Mouse (Mus musculus): ENCODE results near the gene Ropn1l.
A peak's percentile ranks its signal among the peaks of the same experiment; 100 is the strongest.

The Ropn1l gene

GRCm38 (mm10) chr15:31442698-31443097 lies 10.8 kb downstream of the Ropn1l start:
- DNase-seq: no peak

- DNase-seq: no peak
These were observed 11.5 kb downstream of the Ropn1l start for GRCm38 (mm10) chr15:31441996-31442395.

DNA sequence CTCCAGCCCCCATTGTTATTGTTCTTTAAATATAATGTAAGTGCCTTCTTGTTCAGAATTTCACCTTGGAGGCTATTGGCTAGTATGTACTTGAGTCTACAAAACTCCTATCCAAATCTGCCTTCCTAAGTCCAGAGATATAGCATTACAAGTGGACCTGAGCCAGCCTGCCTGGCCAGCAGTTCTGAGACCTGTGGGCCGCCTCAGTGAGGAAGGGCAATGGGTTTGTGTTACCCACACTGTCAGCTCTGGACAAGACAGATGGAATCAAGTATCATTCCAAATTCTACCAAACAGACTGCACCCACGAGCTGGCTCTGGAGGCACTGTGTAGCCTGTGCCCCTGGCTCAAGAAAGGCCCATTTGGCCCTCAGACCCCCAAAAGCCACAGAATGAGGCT lies 16.7 kb downstream of the Ropn1l start:
- DNase-seq: no peak

DNA sequence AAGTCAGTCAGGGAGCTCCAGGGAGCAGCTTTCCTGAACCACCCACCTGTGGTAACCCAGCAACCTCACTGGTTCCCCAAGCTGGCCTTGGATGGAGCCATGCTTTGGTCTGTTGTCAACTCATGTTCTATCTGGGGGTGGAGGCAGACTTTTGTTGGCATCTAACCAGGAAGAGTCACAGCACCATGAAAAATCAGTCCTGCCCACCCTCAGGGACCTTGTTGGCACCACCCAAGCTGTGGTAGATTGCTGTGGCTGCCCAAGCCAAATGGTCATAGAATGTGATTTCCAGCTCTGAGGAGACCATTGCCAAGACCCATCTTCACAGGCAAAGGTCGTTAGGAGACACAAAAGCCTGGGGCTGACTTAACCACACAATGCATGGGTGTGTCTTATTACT lies 17.5 kb downstream of the Ropn1l start:
- no peak for DNase-seq

DNA sequence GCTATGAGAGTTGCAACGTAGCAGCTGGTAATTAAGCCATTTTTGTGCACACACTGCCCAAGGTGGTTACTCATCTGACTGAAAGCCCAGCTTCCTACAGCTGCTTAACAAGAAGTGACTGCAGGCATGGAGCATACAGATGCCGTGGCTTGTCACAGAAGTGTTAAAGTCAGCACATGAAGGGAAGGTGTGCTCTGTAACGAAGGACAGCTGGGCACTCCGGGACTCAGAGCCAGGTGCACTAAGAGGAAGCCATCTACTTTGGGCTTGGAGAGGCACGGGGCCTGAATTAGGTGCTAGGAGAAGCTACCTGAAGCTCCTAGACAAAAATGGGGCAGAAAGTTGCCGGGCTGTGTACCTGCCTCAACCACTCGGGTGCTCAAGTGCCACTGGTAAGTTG lies 19.8 kb downstream of the Ropn1l start:
- no peak for DNase-seq

DNA sequence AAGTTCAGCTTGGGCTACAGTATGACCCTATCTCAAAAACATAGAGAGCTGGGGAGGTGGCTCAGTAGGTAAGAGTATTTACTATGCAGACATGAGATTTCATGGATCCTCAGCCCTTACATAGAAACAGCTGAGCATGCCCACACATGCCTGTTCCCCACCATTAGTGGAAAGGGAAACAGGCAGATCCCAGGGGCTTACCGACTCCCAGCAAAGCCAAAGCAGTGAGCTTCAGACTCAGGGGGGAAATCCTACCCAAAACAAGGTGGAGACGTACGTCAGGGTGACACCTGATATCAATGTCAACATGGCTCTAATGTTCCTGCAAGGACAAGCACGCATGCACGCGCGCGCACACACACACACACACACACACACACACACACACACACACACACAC lies 21.7 kb downstream of the Ropn1l start:
- DNase-seq: no peak

DNA sequence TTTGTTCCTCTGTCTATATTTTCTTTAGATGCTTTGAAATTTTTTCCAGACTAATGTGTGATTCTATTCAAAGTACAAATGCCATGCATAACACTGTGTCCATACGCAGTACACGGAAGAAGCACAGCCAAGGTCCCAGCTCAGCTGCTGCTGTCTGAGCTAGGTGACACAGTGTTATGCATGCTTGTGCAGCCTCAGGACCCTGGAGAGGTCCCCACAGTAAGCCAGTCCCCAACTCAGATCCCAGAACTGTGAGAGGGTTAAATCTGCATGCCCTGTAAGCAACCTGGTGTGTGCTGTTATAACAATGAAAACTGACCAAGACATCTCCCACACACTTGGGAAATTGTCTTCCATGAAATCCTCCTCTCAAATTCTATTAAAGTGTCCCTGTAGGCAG lies 23.5 kb downstream of the Ropn1l start:
- DNase-seq: no peak

DNA sequence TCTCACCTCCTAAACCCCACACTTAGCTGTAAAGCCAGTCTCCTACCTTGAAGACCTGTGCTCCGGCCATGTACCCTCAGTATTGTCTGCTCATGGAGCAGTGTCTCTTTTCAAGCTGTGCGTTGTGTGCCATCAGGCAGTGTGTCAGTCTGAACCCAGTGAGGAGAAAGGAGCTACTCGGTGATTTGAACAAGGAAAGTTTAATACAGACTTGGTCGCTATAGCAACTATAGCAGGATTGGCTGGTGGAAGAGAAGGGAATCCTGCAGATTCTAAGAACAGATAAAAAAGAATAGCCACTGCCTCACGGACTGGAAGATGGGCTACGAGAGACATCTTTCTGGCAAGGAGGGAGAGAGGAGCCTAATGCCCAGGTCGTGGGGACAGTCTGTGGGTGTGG lies 24.1 kb downstream of the Ropn1l start:
- DNase-seq: no peak

- no peak for DNase-seq
These were observed 25.0 kb downstream of the Ropn1l start for GRCm38 (mm10) chr15:31428571-31428970.

GRCm38 (mm10) chr15:31427390-31427789 lies 26.1 kb downstream of the Ropn1l start:
- no peak for DNase-seq

DNA sequence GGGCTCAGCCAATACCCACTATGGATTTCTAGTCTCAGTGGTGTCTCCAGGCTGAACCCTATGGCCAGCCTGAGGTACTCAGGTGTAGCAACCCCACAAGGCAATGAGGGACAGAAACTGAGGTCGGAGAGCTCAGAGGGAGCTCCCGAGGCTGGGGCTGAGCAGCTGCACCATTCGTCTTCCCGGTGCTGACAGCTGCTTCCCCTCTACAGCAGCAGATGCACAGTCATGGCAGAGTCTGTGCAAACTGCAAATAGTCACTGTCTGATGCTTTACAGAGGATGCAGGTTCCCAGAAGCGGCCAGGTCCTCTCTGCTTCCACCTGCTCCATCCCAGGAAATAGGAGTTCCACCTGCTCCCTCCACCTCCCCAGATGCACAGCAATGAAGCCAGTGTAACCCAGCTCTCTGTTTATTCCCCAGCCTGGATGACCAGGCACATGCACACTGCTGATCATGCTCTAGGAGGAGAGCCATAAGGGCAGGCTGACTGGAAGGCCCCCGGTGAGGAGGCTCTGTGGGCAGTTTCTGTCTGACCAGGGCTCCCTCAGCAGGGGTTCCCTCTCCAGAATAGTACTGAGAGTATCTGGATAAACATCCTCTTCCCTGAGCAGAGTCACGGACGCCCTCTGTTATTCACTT lies 27.4 kb downstream of the Ropn1l start:
- DNase-seq: no peak

GRCm38 (mm10) chr15:31422649-31423369 lies 30.7 kb downstream of the Ropn1l start:
- no peak for DNase-seq

GRCm38 (mm10) chr15:31419037-31419436 lies 34.5 kb downstream of the Ropn1l start:
- DNase-seq: no peak

DNA sequence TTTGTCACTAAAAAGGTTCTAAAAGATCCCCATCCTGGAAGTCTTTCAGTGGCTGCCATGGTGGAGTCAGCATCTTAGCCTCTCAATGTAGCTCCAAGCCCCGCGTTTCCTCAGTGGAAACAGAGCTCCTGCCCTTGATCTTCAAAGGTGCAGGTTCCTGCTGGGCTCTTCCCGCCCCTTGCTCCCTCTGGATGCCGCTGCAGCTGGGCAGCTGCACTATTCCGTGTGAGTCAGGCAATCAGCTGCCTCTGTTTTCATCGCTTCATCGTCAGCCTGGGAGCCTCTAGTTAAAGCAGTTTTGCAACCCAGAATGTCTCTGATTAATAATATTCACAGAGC lies 34.9 kb downstream of the Ropn1l start:
- no peak for DNase-seq

DNA sequence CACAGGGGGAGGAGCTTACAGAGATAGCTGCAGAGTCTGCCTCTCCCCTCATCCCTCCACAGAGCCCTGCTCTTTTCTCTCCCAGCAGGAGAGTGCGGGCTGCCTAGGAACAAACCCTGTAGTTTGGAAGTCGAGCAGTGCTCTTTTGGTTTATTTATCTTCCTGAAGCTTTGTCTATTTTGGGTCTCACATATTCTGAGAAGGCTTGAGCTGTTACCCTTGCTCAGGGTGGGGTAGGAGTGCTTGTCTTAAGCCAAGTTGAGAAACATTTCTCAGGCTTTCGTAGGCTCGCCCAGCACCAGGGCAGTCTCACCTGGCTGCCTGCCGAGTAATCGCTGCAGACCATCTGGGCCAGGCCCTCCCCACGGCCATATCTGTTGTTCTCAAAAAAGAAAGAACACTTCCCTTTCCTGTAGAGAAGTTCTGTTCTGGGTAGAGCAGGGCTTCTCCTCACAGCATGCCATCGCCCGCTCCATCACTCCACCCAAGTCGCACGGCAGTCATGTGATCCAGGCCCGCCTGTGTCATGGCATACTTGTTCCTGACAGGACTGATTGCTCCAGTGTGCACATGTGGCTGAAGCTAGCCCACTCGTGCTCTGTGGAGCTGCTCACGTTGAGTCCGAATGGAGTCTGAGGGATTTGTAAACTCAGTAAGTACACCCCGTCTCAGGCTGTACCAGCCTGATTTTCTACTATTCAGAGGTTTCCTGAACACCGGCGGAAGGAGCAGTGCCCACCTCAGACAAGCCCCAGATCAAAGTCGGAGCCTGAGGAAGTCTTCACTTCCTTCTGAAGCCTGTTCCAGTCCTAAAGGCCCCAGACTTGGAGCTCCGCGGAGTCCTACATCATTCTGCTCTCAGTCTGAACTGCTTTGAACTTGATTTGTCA lies 35.5 kb downstream of the Ropn1l start:
- DNase-seq: peak; percentile 46

GRCm38 (mm10) chr15:31417409-31417795 lies 36.1 kb downstream of the Ropn1l start:
- DNase-seq: no peak

DNA sequence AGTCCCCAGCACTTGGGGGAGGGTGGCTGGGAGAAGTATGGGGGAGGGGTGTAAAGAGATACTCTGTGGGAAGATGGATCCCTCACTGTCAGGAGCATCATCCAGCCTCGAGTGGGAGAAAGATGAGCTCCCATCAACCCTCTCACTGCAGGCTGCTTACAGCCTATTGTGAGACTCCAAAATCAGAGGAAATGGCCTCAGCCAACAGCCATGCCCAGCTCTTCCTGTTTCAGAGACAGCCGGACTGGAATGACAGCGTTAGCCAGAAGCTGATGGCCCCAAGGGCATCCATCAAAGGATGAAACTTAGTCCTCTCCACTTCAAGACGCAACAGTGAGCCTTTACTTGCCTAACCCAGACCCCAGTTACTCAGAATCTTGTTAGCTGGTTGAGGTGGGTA lies 38.4 kb downstream of the Ropn1l start:
- peak; percentile 35 for DNase-seq

GRCm38 (mm10) chr15:31414179-31414898 lies 39.2 kb downstream of the Ropn1l start:
- peak; percentile 81 for DNase-seq

GRCm38 (mm10) chr15:31413662-31414061 lies 39.9 kb downstream of the Ropn1l start:
- DNase-seq: no peak

- peak; percentile 37 for DNase-seq
These were observed 40.6 kb downstream of the Ropn1l start for GRCm38 (mm10) chr15:31412933-31413332.

DNA sequence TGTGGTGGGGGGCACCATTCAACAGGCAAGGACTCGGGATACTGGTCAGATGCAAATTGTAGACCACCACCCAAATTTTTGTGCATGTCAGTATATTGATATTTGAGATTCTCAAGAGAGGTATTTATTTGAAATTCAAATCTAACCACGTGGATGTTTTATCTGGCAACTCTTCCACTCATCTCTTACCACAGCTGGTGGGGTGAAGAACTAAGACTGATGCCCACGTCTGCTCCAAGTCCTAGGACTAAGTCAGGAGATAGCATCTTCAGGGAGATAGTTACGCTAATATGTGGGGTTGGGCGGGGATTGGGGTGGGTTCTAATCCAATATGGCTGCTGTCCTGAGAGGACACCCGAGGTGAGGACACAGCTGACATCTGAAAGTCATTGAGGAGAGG lies 41.1 kb downstream of the Ropn1l start:
- DNase-seq: no peak

DNA sequence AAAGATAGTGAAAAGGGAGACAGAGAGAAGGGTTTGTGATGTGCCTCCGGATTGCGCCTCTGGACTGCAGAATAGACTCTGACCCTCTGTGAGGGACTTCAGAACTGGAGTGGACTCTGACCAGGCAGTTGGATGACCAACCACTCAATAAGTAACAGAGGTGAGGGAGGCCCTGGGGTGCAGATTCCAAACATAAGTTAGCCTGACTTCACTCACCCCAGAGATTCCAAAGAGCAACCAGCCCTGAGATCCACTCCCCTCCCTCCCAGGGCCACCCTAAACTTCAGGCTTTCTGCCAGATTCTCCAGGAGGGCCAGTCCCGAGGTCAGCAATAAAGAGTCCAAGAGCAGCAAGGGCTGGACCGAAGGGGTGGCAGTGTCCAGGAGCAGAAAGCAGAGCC lies 46.0 kb downstream of the Ropn1l start:
- peak; percentile 95 for DNase-seq

GRCm38 (mm10) chr15:31406881-31407280 lies 46.7 kb downstream of the Ropn1l start:
- peak; percentile 68 for DNase-seq

Measured in kidney, adult 11 months (tissue).